Mouse (Mus musculus) G1E (cell line): ENCODE measurements around the gene Neurod4. TPM values are rescaled to one million over a fixed set of nuclear protein-coding genes. Genes with fewer than 3 reads are reported as not detected.

ENCODE experiments used
- ATAC-seq: 2 replicates; pipeline ENCODE4 v1.8.0; 2016; ENCODE audit warnings: mild to moderate bottlenecking; ENCODE audit not compliant: insufficient number of reproducible peaks, poor library complexity, low FRiP score, severe bottlenecking; ENCODE audit errors: extremely low read depth
- DNase-seq: peaks from one replicate; pipeline ENCODE4 v3.0.0; 2012; ENCODE audit warnings: low spot score
- H3K27me3 ChIP-seq: 2 replicates; pipeline ENCODE4 v1.6.1; 2012; ENCODE audit warnings: mild to moderate bottlenecking, low read length, inconsistent platforms; ENCODE audit not compliant: insufficient read depth
- H3K36me3 ChIP-seq: replicated peaks from 2 replicates; pipeline ENCODE3; 2012; ENCODE audit warnings: mild to moderate bottlenecking, inconsistent platforms
- H3K4me1 ChIP-seq: 2 replicates; pipeline ENCODE4 v1.6.1; 2012; ENCODE audit warnings: low read depth, low read length, inconsistent platforms, mixed read lengths; ENCODE audit not compliant: insufficient read depth
- H3K4me3 ChIP-seq: 2 replicates; pipeline ENCODE4 v1.5.1; 2012; ENCODE audit warnings: low read depth, mild to moderate bottlenecking, inconsistent platforms, low read length, moderate library complexity, mixed read lengths
- H3K9me3 ChIP-seq: replicated peaks from 2 replicates; pipeline ENCODE4 v1.6.1; 2012; ENCODE audit warnings: inconsistent platforms
- CTCF ChIP-seq: IDR thresholded peaks from 2 replicates; pipeline ENCODE4 v1.5.1; 2012; ENCODE audit warnings: low read depth, low read length, inconsistent platforms, mixed read lengths
- GATA1 ChIP-seq: IDR thresholded peaks from 2 replicates; pipeline ENCODE4 v1.6.1; 2012; ENCODE audit warnings: borderline replicate concordance, low read length, inconsistent platforms, mixed read lengths
- GATA2 ChIP-seq: IDR thresholded peaks from 2 replicates; pipeline ENCODE4 v1.6.1; 2012; ENCODE audit warnings: low read depth, low read length, inconsistent platforms, borderline replicate concordance
- POLR2AphosphoS5 ChIP-seq: IDR thresholded peaks from 2 replicates; pipeline ENCODE4 v1.6.1; 2012; ENCODE audit warnings: low read depth, low read length, inconsistent platforms; ENCODE audit not compliant: insufficient replicate concordance
- TAL1 ChIP-seq: conservative IDR thresholded peaks from 2 replicates; pipeline ENCODE4 v1.6.1; 2012; ENCODE audit warnings: low read depth, low read length, inconsistent platforms, mixed read lengths
- polyA plus RNA-seq: library from polyadenylated mRNA; stranded (reverse); fragments of >175 nt; gene quantifications from 2 replicates; pipeline ENCODE4 v1.2.3, GENCODE M21; 2012
- total RNA-seq, 2 experiments: library from RNA; stranded (forward) in 1 of 2; stranded (reverse) in 1 of 2; fragments of 200-1000 nt in 1 of 2; fragments of >200 nt in 1 of 2; fragmentation: Nextera tagmentation in 1 of 2; gene quantifications; 2 replicates each; pipeline ENCODE4 v1.2.3; 2014 to 2017

Neurod4 gene
- total and polyA plus RNA-seq, 3 experiments: 0.60 TPM; not detected in 2

DNA sequence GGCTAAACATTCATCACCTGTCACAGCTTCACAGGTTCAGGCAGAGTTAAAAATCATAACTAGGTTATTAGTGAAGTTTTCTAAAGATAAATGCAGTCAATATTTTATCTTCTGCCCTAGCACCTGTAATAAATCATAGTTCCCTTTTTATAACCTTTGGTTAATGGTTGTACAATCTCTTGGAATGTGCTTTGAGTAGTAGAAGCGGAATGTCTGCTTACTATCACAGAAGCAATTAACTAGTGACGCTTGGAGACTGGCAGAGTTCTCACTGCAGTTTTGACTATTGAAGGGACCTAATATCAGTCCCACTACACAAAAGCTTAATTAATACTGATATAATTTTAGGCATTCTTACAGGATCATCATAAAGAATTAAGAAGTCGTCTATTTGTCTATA, 55.0 kb downstream of the Neurod4 start:
- Histone ChIP-seq H3K9me3 (no peaks in the 10 kb centered on the region), H3K4me1 (no peaks in the 10 kb centered on the region), H3K27me3 (peaks cover under 1% of the 10 kb centered on the region; the same call in 1 of the 2 replicates), H3K36me3 (no peaks in the 10 kb centered on the region), H3K4me3 (no peak overlapping the region)
- ATAC-seq (no peak), DNase-seq (no peak)
- no peak for TF ChIP-seq CTCF
- TF ChIP-seq POLR2AphosphoS5: no peak
- TF ChIP-seq GATA2: no peak
- TF ChIP-seq TAL1: no peak
- no peak for TF ChIP-seq GATA1

Other genes starting within 250 kb of the Neurod4 start
- gene Olfr821, start 249.9 kb downstream of the Neurod4 start, total RNA-seq (2014; fragmentation: Nextera tagmentation): not detected in 2 replicates
- gene Olfr821, start 249.9 kb downstream of the Neurod4 start, total RNA-seq (2017): not detected in 2 replicates
- not detected in 2 replicates for gene Olfr821, start 249.9 kb downstream of the Neurod4 start, polyA plus RNA-seq
- gene Olfr822, start 209.0 kb downstream of the Neurod4 start, total RNA-seq (2014; fragmentation: Nextera tagmentation): not detected in 2 replicates
- 0.06 and 0.11 TPM in 2 replicates for gene Olfr822, start 209.0 kb downstream of the Neurod4 start, total RNA-seq (2017)
- not detected in 2 replicates for gene Olfr822, start 209.0 kb downstream of the Neurod4 start, polyA plus RNA-seq
- gene Olfr823, start 164.9 kb downstream of the Neurod4 start, total RNA-seq (2014; fragmentation: Nextera tagmentation): not detected in 2 replicates
- gene Olfr823, start 164.9 kb downstream of the Neurod4 start, total RNA-seq (2017): not detected in 2 replicates
- not detected in 2 replicates for gene Olfr823, start 164.9 kb downstream of the Neurod4 start, polyA plus RNA-seq
- not detected in 2 replicates for gene Olfr824, start 150.2 kb downstream of the Neurod4 start, total RNA-seq (2014; fragmentation: Nextera tagmentation)
- 0.27 TPM in 1 of 2 replicates, not detected in the other for gene Olfr824, start 150.2 kb downstream of the Neurod4 start, total RNA-seq (2017)
- not detected in 2 replicates for gene Olfr824, start 150.2 kb downstream of the Neurod4 start, polyA plus RNA-seq
- gene Olfr825, start 113.5 kb downstream of the Neurod4 start, total RNA-seq (2014; fragmentation: Nextera tagmentation): not detected in 2 replicates
- gene Olfr825, start 113.5 kb downstream of the Neurod4 start, total RNA-seq (2017): 0.12 and 0.27 TPM in 2 replicates
- not detected in 2 replicates for gene Olfr825, start 113.5 kb downstream of the Neurod4 start, polyA plus RNA-seq
- not detected in 2 replicates for gene Olfr826, start 96.1 kb downstream of the Neurod4 start, total RNA-seq (2014; fragmentation: Nextera tagmentation)
- gene Olfr826, start 96.1 kb downstream of the Neurod4 start, total RNA-seq (2017): 0.16 TPM in 1 of 2 replicates, not detected in the other
- gene Olfr826, start 96.1 kb downstream of the Neurod4 start, polyA plus RNA-seq: not detected in 2 replicates
- not detected in 2 replicates for gene Olfr827, start 65.8 kb downstream of the Neurod4 start, total RNA-seq (2014; fragmentation: Nextera tagmentation)
- 0.06 and 0.33 TPM in 2 replicates for gene Olfr827, start 65.8 kb downstream of the Neurod4 start, total RNA-seq (2017)
- not detected in 2 replicates for gene Olfr827, start 65.8 kb downstream of the Neurod4 start, polyA plus RNA-seq
- gene Tespa1, start 42.6 kb upstream of the Neurod4 start, total RNA-seq (2014; fragmentation: Nextera tagmentation): 202 and 209 TPM in 2 replicates
- gene Tespa1, start 42.6 kb upstream of the Neurod4 start, total RNA-seq (2017): 340 and 367 TPM in 2 replicates
- gene Tespa1, start 42.6 kb upstream of the Neurod4 start, polyA plus RNA-seq: 6.6 and 7.4 TPM in 2 replicates
- not detected in 2 replicates for gene Vmn2r84, start 114.1 kb upstream of the Neurod4 start, total RNA-seq (2014; fragmentation: Nextera tagmentation)
- 0.12 and 0.27 TPM in 2 replicates for gene Vmn2r84, start 114.1 kb upstream of the Neurod4 start, total RNA-seq (2017)
- not detected in 2 replicates for gene Vmn2r84, start 114.1 kb upstream of the Neurod4 start, polyA plus RNA-seq
- not detected in 2 replicates for gene Vmn2r85, start 149.5 kb upstream of the Neurod4 start, total RNA-seq (2014; fragmentation: Nextera tagmentation)
- 0.05 and 0.06 TPM in 2 replicates for gene Vmn2r85, start 149.5 kb upstream of the Neurod4 start, total RNA-seq (2017)
- gene Vmn2r85, start 149.5 kb upstream of the Neurod4 start, polyA plus RNA-seq: not detected in 2 replicates
- not detected in 2 replicates for gene Vmn2r86, start 175.8 kb upstream of the Neurod4 start, total RNA-seq (2014; fragmentation: Nextera tagmentation)
- 0.05 and 0.06 TPM in 2 replicates for gene Vmn2r86, start 175.8 kb upstream of the Neurod4 start, total RNA-seq (2017)
- gene Vmn2r86, start 175.8 kb upstream of the Neurod4 start, polyA plus RNA-seq: not detected in 2 replicates
- gene Vmn2r87, start 217.2 kb upstream of the Neurod4 start, total RNA-seq (2014; fragmentation: Nextera tagmentation): not detected in 2 replicates
- 0.11 TPM in 1 of 2 replicates, not detected in the other for gene Vmn2r87, start 217.2 kb upstream of the Neurod4 start, total RNA-seq (2017)
- gene Vmn2r87, start 217.2 kb upstream of the Neurod4 start, polyA plus RNA-seq: not detected in 2 replicates